Mouse (Mus musculus): ENCODE measurements around the gene Cntfr.
A peak's percentile ranks its signal among the peaks of the same experiment; 100 is the strongest.

Cntfr gene

DNA sequence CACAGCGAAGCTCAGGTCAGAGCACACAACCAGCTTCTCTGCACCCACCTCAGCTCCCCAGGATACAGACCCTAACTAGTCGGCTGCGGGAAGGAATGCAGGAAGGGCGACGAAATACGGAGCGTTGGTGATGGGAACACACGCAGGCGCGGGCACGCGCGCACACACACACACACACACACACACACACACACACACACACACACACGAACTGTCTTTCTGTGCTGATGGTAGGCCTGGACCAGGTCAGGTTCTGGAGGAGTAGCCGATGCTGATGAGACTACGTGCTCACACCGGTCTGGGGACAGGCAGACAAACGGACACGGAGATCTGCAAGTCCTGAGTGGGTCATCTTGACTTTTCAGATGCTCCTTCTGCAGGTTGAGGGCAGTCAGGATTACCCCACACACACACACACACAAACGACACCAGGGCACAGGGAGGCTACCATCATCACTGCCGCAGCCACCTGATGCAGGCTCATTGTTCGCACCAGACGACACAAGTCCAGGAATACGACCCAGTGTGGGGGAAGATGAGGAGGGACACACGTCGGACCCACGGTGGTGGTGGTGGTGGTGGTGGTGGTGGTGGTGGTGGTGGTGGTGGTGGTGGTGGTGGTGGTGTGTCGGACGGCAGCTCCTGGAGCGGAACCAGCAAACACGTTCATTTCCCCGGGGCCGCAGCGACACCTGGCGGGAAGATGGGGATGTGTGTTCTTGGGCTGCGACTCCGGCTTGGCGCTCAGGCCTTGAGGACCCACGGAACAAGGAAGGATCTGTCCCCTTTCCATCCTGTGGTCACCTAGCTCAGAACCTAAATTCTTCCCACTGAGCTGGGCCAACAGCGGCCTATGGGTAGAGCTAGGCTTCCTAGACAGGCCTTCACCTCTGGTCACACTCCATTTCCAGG lies at the start of gene Cntfr:
Gene Cntfr, minus strand, starts transcription at position 160 of the 912 bp plus-strand sequence.
- DNase-seq (ENCODE audit: low spot score): peak; percentile 81

DNA sequence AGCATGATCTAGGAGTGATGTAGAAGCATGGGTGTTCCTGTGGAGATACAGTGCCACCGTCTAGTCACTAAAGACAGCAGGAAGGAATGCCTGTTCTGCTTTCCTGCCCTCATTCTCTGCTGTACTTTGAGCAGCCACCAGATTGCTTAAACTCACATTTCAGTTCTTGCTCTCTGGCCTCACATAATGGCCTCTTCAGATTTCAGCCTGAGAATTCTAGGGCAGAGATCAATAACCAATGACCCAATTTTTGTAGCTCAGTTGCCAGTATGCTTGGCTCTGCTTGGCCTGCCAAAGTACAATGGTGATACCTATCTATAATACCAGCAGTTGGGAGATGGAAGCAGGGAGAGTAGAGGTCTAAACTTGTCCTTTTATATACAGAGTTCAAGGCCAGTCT lies 48.1 kb upstream of the Cntfr start:
- DNase-seq (ENCODE audit: low spot score): no peak

DNA sequence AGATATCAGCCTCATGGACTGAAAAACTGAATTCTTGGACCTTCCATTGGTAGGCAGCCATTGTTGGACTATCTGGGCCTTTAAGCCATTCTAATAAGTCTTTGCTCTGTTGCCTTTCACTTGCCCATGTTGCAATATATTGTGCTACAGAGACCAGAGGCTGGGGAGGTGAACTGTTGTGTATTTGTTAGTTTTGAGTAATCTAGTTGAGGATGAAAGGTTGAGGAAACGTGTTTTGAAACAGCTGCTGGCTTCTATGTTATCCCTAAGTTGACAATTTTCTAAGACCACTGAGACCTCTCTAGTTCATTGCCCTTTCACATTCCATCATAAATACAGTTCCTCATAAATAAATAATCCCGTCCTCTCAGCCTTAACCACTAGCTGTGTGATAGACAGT lies 47.2 kb upstream of the Cntfr start:
- DNase-seq (ENCODE audit: low spot score): no peak

DNA sequence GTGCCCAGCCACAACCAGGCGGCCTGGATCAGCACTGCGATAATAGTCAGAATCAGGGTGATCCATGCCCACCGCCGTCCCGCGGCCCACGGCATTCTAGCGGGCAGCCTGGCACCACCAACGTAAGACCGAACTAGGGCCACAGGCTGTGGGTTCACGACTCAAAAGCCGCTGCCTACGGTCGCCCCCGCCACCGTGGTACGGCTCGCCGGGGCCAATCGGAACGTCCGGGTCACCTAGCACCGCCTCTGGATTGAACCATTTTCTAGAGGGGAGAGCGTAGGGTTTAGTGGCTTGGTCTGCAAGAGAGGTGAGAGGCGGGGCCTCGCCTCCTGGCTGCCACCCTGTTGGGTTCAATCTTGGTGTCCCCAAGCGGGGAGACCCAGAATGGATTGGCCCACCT lies 44.3 kb upstream of the Cntfr start:
- DNase-seq (ENCODE audit: low spot score): peak; percentile 98

DNA sequence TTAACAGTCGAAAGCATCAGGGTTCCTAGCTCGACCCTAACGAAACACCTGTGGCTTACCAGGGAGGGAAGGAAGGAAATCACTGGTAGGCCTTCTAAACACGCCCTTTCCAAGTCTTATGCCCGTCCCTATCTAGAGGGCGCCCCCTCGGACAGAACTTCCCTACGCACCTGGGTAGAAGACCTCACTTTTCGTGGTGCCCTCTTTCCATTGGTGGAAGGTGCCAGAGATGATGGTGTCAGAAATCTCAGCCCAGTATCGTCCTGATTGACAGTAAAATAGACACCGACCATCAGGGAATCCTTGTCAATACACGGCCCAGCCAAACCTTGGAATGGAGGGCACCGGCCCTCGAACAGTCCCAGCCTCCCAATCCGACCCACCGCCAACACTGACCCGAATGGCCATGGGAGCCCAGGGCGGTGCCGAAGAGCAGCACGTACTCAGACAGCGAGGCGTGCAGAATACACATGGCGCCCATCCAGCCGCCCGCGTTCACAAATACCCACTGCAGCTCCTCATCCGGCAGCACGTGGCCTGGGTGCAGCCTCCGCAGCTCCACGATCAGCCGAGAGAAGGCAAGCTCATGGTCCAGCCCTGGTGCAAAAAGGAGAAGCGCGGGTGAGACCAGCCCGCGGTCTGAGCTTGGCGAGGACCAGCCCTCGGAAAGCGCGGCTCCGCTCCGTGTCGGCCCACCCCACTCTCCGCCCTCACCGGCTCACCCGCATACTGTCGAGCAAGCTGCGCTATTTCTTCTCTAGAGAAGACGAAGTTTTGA lies 43.7 kb upstream of the Cntfr start:
- DNase-seq (ENCODE audit: low spot score): peak; percentile 47

DNA sequence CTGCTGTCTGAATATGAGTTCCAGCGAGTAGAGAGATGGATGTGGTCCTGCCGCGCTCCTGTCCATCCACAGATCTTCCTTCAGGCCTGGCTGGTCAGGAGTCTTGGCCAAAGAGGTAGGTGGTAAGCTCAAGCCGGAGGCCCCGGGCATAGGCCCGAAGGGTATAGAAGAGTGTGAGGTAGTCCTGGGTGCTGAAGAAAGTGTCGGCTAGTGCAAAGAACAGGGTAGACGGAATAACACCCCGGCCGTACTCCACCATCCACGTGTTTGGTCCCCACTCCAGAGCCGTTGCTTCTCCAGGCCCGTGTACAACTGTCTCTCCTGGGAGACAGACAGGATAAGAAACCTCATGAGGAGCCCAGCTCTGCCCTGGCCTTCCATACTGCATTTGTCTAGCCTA lies 42.4 kb upstream of the Cntfr start:
- no peak for DNase-seq (ENCODE audit: low spot score)

DNA sequence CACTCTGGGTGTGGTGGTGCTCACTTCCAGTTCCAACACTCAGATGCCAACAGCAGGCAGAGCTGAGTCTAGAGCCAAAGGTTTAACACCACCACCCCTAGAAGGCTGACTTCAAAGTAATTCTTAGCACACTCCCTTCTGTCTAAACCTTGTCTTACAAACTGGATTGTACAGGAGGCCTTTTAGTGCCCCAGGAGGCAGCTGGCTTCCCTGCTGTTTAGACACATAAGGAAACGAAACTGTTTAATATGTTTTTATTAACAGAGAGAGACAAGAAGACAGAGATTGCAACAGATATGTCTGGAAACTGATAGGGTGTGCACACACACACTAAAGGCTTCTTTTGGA lies 41.3 kb upstream of the Cntfr start:
- no peak for DNase-seq (ENCODE audit: low spot score)

DNA sequence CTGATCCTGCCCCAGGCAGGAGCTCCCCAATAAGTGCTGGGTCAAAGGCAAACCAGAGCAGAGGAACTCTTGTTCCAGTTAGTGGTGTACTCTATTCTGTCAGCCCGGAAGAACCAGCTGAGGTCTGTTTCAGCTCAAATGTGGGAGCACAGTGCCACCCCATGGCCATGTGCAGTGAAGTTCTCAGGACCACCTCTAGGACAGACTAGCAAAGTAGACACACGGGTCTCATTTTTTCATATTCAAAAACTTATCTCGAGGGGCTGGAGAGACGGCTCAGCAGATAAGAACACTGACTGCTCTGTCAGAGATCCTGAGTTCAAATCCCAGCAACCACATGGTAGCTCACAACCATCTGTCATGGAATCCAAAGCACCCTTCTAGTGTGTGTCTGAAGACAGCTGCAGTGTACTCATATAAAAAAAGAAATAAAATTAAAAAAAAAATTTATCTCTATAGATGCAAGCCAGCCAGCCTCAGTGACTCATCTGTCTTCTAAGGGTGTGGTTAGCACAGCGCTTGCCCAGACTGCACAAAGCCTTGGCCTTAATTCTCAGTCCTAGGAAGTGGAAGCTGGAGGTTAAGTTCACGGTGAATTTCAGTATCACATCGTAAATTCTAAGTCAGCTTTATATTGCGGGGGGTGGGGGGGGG lies 40.8 kb upstream of the Cntfr start:
- peak; percentile 84 for DNase-seq (ENCODE audit: low spot score)

DNA sequence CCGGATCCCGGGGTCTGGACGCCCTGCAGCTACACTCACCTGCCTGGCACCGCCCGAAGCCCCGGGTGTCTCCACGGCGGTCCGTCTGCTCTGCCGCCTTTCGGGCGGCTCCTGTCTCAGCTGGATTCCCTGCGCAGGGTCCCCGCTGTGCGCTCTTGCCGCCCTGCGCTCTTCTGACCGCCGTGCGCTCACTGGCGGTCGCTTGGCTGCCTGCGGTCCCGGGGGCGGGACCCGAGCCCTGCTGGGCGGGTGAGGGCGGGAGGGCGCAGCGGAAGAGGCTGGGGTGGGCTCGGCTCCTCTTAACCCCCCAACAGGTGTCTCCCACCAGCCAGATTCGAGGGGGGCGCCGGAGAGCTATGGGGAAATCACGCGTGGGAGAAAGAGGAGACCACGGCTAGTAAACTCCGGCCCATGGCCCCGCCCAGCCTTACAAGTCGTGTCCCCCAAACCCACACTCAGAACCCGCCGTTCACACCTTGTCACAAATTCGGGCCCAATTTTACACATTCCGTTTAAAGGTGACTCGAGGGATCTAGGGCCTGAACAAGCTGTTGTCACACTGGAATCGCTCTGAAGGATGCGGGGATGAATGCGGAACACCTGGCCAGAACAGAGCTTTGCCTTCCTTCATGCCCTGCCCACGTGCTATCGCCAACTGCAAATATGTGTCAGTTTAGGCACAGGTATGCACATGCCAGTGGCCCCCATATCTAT lies 34.3 kb upstream of the Cntfr start, which contains the start of gene Arid3c:
Gene Arid3c, minus strand, starts transcription at position 91 of the 714 bp plus-strand sequence.
- peak; percentile 53 for DNase-seq (ENCODE audit: low spot score)

DNA sequence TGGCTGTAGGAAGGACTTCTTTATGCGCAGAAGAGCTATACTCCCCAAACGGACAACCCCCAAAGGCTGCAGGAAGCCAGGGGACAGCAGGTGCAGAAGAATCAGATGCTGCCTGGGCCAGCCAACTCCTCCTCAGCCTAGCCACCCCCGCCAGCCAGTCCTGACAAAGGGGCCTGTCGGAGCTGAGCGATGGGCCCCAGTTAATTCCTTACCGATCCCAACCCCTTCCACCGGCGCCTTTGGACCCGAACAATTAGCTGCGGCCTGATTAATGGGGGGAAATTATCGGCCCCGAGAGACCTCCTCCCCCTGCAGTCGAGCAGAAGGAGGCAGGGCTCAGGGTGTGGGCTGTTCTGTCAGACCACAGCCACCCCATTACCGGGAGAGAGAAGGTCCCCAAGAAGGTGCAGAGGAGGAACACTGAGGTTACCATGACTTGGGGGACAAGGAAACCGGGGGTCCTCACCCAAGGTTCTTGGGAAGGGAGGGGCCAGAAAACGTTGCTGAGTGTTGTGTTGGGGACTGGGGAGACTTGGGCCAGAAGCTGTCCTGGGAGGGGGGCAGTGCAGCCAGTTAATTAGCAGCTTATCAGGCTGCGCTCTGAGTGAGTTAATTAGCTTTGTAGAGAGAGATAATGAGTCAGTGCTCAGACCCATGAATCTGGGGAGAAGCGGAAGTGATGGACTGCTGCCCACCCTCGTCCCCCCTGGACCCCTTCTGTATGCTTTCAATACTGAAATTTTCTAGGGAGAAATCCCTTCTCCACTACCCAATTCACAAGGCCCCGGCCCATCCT lies 30.1 kb upstream of the Cntfr start:
- DNase-seq (ENCODE audit: low spot score): peak; percentile 52

DNA sequence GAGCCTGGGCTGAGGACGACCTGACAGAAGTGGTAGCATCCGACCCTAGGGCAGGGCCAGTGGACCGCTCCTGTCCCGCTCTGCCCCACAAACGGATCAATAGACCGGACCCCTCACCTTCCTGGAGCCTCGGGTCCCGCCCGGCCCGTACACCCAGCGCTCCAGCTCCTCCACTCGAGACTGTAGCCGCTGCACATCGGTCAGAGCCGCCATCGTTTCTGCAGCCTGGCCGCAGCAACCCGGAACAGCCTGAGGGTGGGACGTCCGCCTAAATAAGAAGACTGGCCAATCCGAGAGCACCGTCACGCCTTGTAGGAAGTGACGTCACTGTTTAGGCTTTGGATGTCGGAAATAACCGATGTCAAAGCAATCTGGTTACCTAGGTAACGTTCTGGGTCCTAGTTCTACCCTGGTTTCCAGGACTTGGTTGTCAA lies 26.0 kb upstream of the Cntfr start, which contains the start of gene Dctn3:
Gene Dctn3, minus strand, starts transcription at position 253 of the 434 bp plus-strand sequence.
- peak; percentile 99 for DNase-seq (ENCODE audit: low spot score)

DNA sequence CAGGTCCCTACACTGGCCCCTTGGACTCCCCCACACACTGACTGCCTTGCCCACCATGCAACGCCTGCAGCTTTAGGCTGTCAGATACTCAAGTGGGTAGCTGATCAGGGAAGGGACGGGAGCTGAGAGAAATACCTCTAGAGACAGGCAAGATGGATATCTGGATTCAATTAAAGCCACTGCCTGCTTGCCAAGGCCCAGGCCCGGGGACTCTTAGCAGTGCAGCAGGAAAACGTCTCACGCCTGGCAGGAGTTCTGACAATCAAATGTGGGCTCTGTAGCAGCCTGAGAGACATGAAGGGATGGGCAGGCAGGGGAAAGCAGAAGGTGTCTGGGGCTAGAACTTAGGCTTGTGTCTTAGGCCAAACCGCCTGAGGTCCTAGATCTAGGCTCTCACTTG lies 19.9 kb upstream of the Cntfr start:
- no peak for DNase-seq (ENCODE audit: low spot score)

DNA sequence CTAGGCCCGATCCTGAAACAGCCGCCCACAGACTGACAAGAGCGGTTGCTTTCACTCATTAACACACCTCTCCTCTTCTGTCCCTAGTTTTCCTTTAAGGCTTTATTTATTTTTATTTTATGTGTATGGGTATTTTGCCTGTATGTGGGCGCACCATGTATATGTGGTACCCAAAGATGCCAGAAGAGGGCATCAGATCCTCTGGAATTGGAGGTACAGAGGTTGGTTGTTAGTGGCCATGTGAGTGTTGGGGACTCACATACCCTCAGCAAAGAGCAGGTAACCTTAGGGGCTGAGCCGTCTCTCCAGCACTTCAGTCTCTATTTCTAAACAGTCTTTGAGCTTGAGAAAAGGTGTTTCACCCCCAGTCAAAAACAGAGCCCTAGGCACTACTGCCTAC lies 18.7 kb upstream of the Cntfr start:
- peak; percentile 47 for DNase-seq (ENCODE audit: low spot score)

DNA sequence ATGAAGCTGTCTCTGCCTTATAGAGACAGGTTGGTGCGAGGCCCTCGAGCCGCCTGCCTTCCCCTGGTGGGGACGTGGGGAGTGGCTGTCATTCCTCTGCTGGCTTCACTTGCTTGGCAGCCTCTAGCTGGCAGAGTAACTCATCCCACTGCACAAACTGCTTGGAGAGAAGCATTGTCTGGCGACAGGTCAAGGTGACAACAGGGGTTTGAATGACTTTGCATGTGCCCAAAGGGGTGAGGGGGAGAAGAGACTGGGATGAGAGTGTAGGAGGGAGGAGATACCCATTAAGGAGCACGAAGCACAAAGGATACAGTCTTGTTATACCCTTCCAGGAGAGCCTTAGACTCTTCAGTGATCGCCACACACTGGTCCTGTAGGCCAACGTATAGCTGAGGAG lies 18.2 kb upstream of the Cntfr start:
- DNase-seq (ENCODE audit: low spot score): no peak

DNA sequence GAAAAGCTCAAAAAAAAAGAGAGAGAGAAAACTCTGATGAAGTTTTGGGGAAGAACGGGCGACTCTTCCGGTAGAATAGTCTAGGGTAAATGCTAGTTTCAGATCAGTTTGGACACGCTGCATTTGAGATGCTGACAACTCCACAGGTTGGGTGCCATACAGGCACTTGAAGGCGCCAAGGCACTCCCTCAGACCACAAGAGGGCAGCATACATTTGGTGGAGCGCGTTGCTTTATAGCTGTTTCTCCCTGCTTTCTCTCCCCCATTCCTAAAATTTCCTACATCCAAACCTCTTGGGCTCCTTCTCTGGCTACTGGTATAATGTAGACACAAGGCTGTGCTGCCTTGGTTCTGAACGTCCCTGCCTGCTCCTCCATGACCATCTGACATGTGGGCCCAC lies 17.4 kb upstream of the Cntfr start:
- DNase-seq (ENCODE audit: low spot score): peak; percentile 82

DNA sequence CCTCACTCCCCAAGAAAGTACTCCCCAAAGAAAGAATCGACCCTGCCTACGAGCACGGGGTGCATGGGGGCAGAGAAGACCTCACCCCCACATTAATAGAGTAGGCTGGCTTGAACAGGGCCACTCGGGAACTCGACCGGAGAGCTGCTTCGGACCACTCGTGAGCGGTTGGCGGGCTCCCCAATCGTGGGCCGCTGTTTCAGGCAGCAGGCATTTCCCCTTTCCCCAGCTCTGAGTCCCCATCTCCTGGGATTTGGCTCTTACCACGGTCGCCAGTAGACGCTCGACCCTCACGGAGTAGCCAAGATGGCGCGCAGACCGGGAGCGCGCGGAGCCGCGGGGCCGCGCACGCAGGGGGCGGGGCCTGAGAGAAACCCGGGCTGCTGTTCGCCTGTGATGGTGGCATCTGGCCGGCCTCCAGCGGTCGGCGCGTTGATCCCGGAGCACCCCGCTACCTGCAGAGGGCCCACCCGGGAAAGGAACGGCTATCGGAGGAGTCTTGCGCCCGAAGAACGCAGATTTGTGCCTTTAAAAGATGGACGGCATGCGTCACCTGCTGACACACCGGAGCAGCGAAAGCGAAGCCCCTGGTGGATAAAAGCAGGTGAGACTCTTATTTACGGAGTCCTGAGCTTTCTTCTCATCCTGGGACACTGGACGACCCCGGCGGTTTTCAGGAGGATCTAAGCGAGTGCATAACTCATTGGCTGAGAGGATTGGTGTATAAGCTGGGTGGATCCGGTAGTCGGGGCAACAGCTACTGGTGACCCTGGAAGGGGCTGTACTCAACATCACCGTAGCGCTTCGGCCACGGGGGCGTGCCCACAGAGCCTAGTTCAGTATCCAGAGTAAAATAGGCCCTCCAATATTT lies 16.5 kb upstream of the Cntfr start, which contains the start of gene Rpp25l:
Gene Rpp25l, minus strand, starts transcription at position 338 of the 871 bp plus-strand sequence.
- peak; percentile 92 for DNase-seq (ENCODE audit: low spot score)

DNA sequence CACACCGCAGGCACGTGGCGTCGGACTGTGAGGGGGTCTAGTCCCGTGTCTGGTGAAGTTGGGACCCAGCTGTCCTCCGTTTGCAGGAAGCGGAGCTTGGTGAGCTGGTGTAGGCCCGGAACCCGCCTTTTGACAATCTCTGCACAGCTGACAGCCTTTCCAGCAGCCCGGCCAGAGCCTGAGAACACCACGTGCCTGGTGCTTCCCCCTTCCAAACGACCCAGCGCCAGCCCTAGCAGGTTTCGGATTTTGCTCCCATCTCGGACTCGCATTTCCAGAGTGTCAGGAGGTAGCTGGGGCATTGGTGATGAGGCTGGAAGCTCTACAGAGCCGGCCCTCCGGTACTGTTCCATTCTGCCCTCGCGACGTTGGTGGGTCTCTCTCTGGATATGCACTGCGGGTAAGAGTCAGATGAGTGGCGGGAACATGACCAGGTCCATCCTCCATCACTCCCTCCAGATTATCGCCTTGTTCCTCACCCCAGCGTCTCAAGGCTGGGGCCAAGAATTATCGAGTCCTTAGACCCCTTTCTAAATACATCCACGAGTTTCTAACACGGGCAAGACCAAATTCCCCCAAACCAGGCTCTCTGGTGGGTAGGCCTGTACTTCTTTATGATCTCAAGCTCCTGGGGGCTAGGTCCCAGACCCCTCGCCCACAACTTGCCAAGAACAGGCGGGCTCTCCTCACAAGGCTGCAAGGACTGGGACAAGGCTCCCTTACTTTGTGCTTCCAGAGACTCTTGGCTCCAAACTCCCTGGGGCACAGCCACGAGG lies 15.7 kb upstream of the Cntfr start:
- DNase-seq (ENCODE audit: low spot score): no peak

DNA sequence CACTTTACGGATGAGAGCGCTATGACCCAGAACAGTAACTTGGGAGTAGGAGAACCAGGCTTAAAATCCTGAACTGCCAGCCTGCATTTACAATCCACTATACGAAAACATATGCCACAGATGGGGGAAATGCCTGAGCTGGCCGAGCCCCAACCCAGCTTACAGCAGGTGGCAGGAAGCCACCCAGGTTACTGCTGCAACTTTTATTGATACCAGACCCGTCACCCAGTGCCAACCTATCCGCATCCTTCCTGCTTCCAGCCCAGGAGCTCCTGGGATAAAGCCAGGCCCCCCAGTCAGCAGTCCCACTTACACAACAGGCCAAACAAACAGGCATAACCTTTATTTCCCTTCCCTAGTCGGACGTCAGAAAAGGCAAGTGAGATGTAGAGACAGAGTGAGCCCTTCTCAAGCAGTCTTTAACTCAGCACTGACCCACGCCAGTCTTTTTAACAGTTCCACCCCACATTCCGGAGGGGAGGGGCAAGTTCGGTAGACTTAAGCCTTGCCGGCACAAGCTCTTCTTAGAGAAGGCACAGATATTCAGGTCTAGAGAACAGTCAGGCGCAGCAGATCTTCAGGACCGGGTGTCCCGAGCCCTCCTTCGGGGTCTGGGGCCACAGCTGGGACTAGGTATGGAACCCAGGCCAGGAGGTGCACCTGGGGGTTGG lies 15.0 kb upstream of the Cntfr start:
- DNase-seq (ENCODE audit: low spot score): no peak

DNA sequence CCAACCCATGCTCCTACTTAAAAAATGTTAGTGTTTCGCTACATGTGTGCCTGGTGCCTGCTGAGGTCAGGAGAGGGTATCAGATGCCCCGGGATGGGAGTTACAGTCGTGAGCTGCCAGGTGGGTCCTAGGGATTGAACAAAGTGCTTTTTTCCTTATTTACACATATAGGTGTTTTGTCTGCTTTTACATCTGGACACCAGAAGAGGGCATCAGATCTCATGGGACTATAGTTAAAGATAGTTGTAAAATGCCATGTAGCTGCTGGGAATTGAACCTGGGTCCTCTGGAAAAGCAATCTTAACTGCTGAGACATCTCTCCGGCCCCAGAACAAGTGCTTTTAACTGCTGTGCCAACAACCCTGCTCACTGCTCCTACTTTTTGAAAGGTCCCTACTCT lies 13.3 kb upstream of the Cntfr start:
- no peak for DNase-seq (ENCODE audit: low spot score)
